Mouse (Mus musculus) cerebral cortex, adult 2 months (tissue): ENCODE measurements around the gene Dync1h1.

Source experiments
- WGBS: fragments of 180-500 bp; shearing (Covaris S2); methylation state at CpG from one replicate; pipeline ENCODE4 v1.1.7; 2018; 5-methylcytosine and 5-hydroxymethylcytosine counted together

Gene Dync1h1

GRCm38 (mm10) chr12:110606676-110607075 lies 5.4 kb downstream of the Dync1h1 start:
- WGBS: 44% methylated on average over 2 of the region's 2 CpGs

- 47% methylated on average over 11 of the region's 11 CpGs for WGBS
Measured at GRCm38 (mm10) chr12:110608460-110609152, 7.4 kb downstream of the Dync1h1 start.

- WGBS: 51% methylated on average over 9 of the region's 9 CpGs
Measured at GRCm38 (mm10) chr12:110609153-110609497, 7.9 kb downstream of the Dync1h1 start.

- WGBS: 77% methylated on average over 2 of the region's 2 CpGs
Measured at GRCm38 (mm10) chr12:110610713-110611112, 9.5 kb downstream of the Dync1h1 start.

- whole genome bisulfite sequencing: 69% methylated on average over 11 of the region's 11 CpGs
Measured at GRCm38 (mm10) chr12:110630056-110630455, 28.8 kb downstream of the Dync1h1 start.

- 62% methylated on average over 12 of the region's 12 CpGs for WGBS
Measured at GRCm38 (mm10) chr12:110636293-110636692, 35.0 kb downstream of the Dync1h1 start.

- 87% methylated on average over 13 of the region's 13 CpGs for WGBS
Measured at GRCm38 (mm10) chr12:110637507-110638114, 36.4 kb downstream of the Dync1h1 start.

GRCm38 (mm10) chr12:110650241-110650641 lies 49.0 kb downstream of the Dync1h1 start:
- 61% methylated on average over 8 of the region's 8 CpGs for WGBS

GRCm38 (mm10) chr12:110651464-110651863 lies 50.2 kb downstream of the Dync1h1 start:
- WGBS: 95% methylated on average over 17 of the region's 17 CpGs

GRCm38 (mm10) chr12:110661746-110662145 lies 60.5 kb downstream of the Dync1h1 start:
- WGBS: 81% methylated on average over 14 of the region's 14 CpGs

GRCm38 (mm10) chr12:110667466-110668077 lies 66.3 kb downstream of the Dync1h1 start:
- 75% methylated on average over 13 of the region's 13 CpGs for WGBS

GRCm38 (mm10) chr12:110674243-110674642 lies 73.0 kb downstream of the Dync1h1 start:
- 50% methylated on average over 5 of the region's 5 CpGs for WGBS

GRCm38 (mm10) chr12:110681191-110681590 lies 79.9 kb downstream of the Dync1h1 start:
- WGBS: 33% methylated on average over 7 of the region's 7 CpGs

GRCm38 (mm10) chr12:110681878-110682277 lies 80.6 kb downstream of the Dync1h1 start:
- WGBS: 43% methylated on average over 3 of the region's 3 CpGs

GRCm38 (mm10) chr12:110682561-110683299 lies 81.5 kb downstream of the Dync1h1 start, which contains the start of gene 1700001K19Rik:
TSS of gene 1700001K19Rik (minus strand) at chr12:110682619.
- WGBS: 78% methylated on average over 9 of the region's 9 CpGs

GRCm38 (mm10) chr12:110683580-110683979 lies 82.3 kb downstream of the Dync1h1 start:
- no CpG with 5 or more reads among the region's 1 CpGs for WGBS

GRCm38 (mm10) chr12:110687894-110688734 lies 86.9 kb downstream of the Dync1h1 start:
- 40% methylated on average over 12 of the region's 12 CpGs for WGBS

- WGBS: 89% methylated on average over 3 of the region's 3 CpGs
Measured at GRCm38 (mm10) chr12:110688921-110689320, 87.7 kb downstream of the Dync1h1 start.

GRCm38 (mm10) chr12:110689919-110690643 lies 88.8 kb downstream of the Dync1h1 start:
- WGBS: 73% methylated on average over 6 of the region's 6 CpGs

- WGBS: 57% methylated on average over 5 of the region's 5 CpGs
Measured at GRCm38 (mm10) chr12:110693378-110693777, 92.1 kb downstream of the Dync1h1 start.
